Mouse (Mus musculus): ENCODE results near the gene AC140267.1. TPM values are rescaled to one million over a fixed set of nuclear protein-coding genes. Genes with fewer than 3 reads are reported as not detected.

Gene AC140267.1
- 1.2 TPM in 1 of 2 replicates, not detected in the other for polyA plus RNA-seq (2015; fragmentation: Nextera tagmentation; extraction: Ambion mirVana)

GRCm38 (mm10) chr15:80235535-80235934 is at the start of gene AC140267.1:
AC140267.1 (plus strand) TSS chr15:80235835.
- Histone ChIP-seq H3K27ac (ENCODE audit: low read length) (no peak within 1 kb of the TSS), H3K36me3 (ENCODE audit: control insufficient read depth, insufficient read depth, low read length) (peaks cover 3% of the 10 kb centered on the region), H3K4me2 (ENCODE audit: low read depth, low read length) (peak within 1 kb of the TSS; percentile 93), H3K4me1 (ENCODE audit: control insufficient read depth, insufficient read depth, low read length) (peaks cover 10% of the 10 kb centered on the region), H3K9me3 (replicated peaks; ENCODE audit: control insufficient read depth, low read length) (no peaks in the 10 kb centered on the region), H3K27me3 (ENCODE audit: control insufficient read depth, insufficient read depth, low read length) (no peaks in the 10 kb centered on the region), H3K4me3 (replicated peaks; ENCODE audit: low read length) (peak within 1 kb of the TSS; percentile 63), H3K9ac (ENCODE audit: low read length) (peak within 1 kb of the TSS; percentile 81)
- WGBS: 90% methylated on average over 9 of the region's 9 CpGs
- ATAC-seq (ENCODE audit: insufficient read depth, low FRiP score): no peak

GRCm38 (mm10) chr15:80188927-80189326 is 46.7 kb upstream of the AC140267.1 start:
- no peak overlapping the region for H3K9ac ChIP-seq (ENCODE audit: low read length)

GRCm38 (mm10) chr15:80190075-80190474 is 45.6 kb upstream of the AC140267.1 start:
- Histone ChIP-seq H3K9me3 (replicated peaks; ENCODE audit: control insufficient read depth, low read length) (no peaks in the 10 kb centered on the region), H3K4me1 (ENCODE audit: control insufficient read depth, insufficient read depth, low read length) (peaks cover 38% of the 10 kb centered on the region), H3K4me3 (replicated peaks; ENCODE audit: low read length) (no peak overlapping the region), H3K4me2 (ENCODE audit: low read depth, low read length) (no peak overlapping the region), H3K27ac (ENCODE audit: low read length) (peak overlapping the region; percentile 29; the same call in 1 of the 2 replicates), H3K9ac (ENCODE audit: low read length) (no peak overlapping the region), H3K36me3 (ENCODE audit: control insufficient read depth, insufficient read depth, low read length) (no peaks in the 10 kb centered on the region), H3K27me3 (ENCODE audit: control insufficient read depth, insufficient read depth, low read length) (no peaks in the 10 kb centered on the region)
- ATAC-seq (ENCODE audit: insufficient read depth, low FRiP score): peak; percentile 34; the same call in 1 of the 2 replicates
- 65% methylated on average over 4 of the region's 4 CpGs for WGBS

More at GRCm38 (mm10) chr15:80188927-80189326, 46.7 kb upstream of the AC140267.1 start:
- Histone ChIP-seq H3K27me3 (ENCODE audit: control insufficient read depth, insufficient read depth, low read length) (no peaks in the 10 kb centered on the region), H3K27ac (ENCODE audit: low read length) (0 out of 2 replicates have a peak overlapping the region, but pooled peaks have one; percentile 13), H3K9me3 (replicated peaks; ENCODE audit: control insufficient read depth, low read length) (no peaks in the 10 kb centered on the region), H3K4me1 (ENCODE audit: control insufficient read depth, insufficient read depth, low read length) (peaks cover 35% of the 10 kb centered on the region), H3K4me2 (ENCODE audit: low read depth, low read length) (no peak overlapping the region), H3K36me3 (ENCODE audit: control insufficient read depth, insufficient read depth, low read length) (no peaks in the 10 kb centered on the region), H3K4me3 (replicated peaks; ENCODE audit: low read length) (no peak overlapping the region)
- ATAC-seq (ENCODE audit: insufficient read depth, low FRiP score): no peak
- 67% methylated on average over 5 of the region's 5 CpGs for WGBS

GRCm38 (mm10) chr15:80191585-80192245 is 43.9 kb upstream of the AC140267.1 start:
- H3K4me3 ChIP-seq (replicated peaks; ENCODE audit: low read length): no peak overlapping the region
- H3K36me3 ChIP-seq (ENCODE audit: control insufficient read depth, insufficient read depth, low read length): no peaks in the 10 kb centered on the region
- 0 out of 2 replicates have a peak, but pooled peaks cover 2% of the 10 kb centered on the region for H3K9me3 ChIP-seq (replicated peaks; ENCODE audit: control insufficient read depth, low read length)
- H3K27me3 ChIP-seq (ENCODE audit: control insufficient read depth, insufficient read depth, low read length): no peaks in the 10 kb centered on the region
- H3K4me1 ChIP-seq (ENCODE audit: control insufficient read depth, insufficient read depth, low read length): peaks cover 38% of the 10 kb centered on the region
- no peak overlapping the region for H3K4me2 ChIP-seq (ENCODE audit: low read depth, low read length)
- H3K27ac ChIP-seq (ENCODE audit: low read length): peak overlapping the region; percentile 21
- no peak; the same call in 1 of the 2 replicates for ATAC-seq (ENCODE audit: insufficient read depth, low FRiP score)
- 51% methylated on average over 8 of the region's 8 CpGs for WGBS
- no peak overlapping the region for H3K9ac ChIP-seq (ENCODE audit: low read length)

- 81% methylated on average over 6 of the region's 6 CpGs for WGBS
- Histone ChIP-seq H3K9ac (ENCODE audit: low read length) (no peak overlapping the region), H3K9me3 (replicated peaks; ENCODE audit: control insufficient read depth, low read length) (0 out of 2 replicates have a peak, but pooled peaks cover 3% of the 10 kb centered on the region), H3K4me1 (ENCODE audit: control insufficient read depth, insufficient read depth, low read length) (peaks cover 38% of the 10 kb centered on the region), H3K4me2 (ENCODE audit: low read depth, low read length) (no peak overlapping the region), H3K4me3 (replicated peaks; ENCODE audit: low read length) (no peak overlapping the region), H3K27me3 (ENCODE audit: control insufficient read depth, insufficient read depth, low read length) (no peaks in the 10 kb centered on the region), H3K36me3 (ENCODE audit: control insufficient read depth, insufficient read depth, low read length) (no peaks in the 10 kb centered on the region), H3K27ac (ENCODE audit: low read length) (peak overlapping the region; percentile 21; the same call in 1 of the 2 replicates)
- ATAC-seq (ENCODE audit: insufficient read depth, low FRiP score): no peak
These were observed 43.4 kb upstream of the AC140267.1 start for GRCm38 (mm10) chr15:80192246-80192585.

- ATAC-seq (ENCODE audit: insufficient read depth, low FRiP score): no peak
- 0 out of 2 replicates have a peak overlapping the region, but pooled peaks have one; percentile 2 for H3K4me3 ChIP-seq (replicated peaks; ENCODE audit: low read length)
- H3K27ac ChIP-seq (ENCODE audit: low read length): peak overlapping the region; percentile 68
- H3K4me2 ChIP-seq (ENCODE audit: low read depth, low read length): no peak overlapping the region
- peaks cover 38% of the 10 kb centered on the region for H3K4me1 ChIP-seq (ENCODE audit: control insufficient read depth, insufficient read depth, low read length)
- H3K36me3 ChIP-seq (ENCODE audit: control insufficient read depth, insufficient read depth, low read length): peaks cover 3% of the 10 kb centered on the region; the same call in 1 of the 2 replicates
- no peaks in the 10 kb centered on the region for H3K27me3 ChIP-seq (ENCODE audit: control insufficient read depth, insufficient read depth, low read length)
- H3K9ac ChIP-seq (ENCODE audit: low read length): 0 out of 2 replicates have a peak overlapping the region, but pooled peaks have one; percentile 25
- WGBS: 64% methylated on average over 7 of the region's 7 CpGs
- H3K9me3 ChIP-seq (replicated peaks; ENCODE audit: control insufficient read depth, low read length): peaks cover 3% of the 10 kb centered on the region; the same call in 1 of the 2 replicates
These were observed 42.8 kb upstream of the AC140267.1 start for GRCm38 (mm10) chr15:80192847-80193246.

- H3K27ac ChIP-seq (ENCODE audit: low read length): no peak overlapping the region
- H3K4me3 ChIP-seq (replicated peaks; ENCODE audit: low read length): no peak overlapping the region
- H3K4me1 ChIP-seq (ENCODE audit: control insufficient read depth, insufficient read depth, low read length): no peaks in the 10 kb centered on the region
- H3K4me2 ChIP-seq (ENCODE audit: low read depth, low read length): no peak overlapping the region
- peaks cover 3% of the 10 kb centered on the region; the same call in 1 of the 2 replicates for H3K9me3 ChIP-seq (replicated peaks; ENCODE audit: control insufficient read depth, low read length)
- no peak overlapping the region for H3K9ac ChIP-seq (ENCODE audit: low read length)
- no peaks in the 10 kb centered on the region for H3K27me3 ChIP-seq (ENCODE audit: control insufficient read depth, insufficient read depth, low read length)
- 70% methylated on average over 2 of the region's 2 CpGs for WGBS
- H3K36me3 ChIP-seq (ENCODE audit: control insufficient read depth, insufficient read depth, low read length): peaks cover 5% of the 10 kb centered on the region; the same call in 1 of the 2 replicates
- ATAC-seq (ENCODE audit: insufficient read depth, low FRiP score): no peak
These were observed 36.1 kb upstream of the AC140267.1 start for GRCm38 (mm10) chr15:80199556-80199955.

GRCm38 (mm10) chr15:80202111-80202775 is 33.4 kb upstream of the AC140267.1 start:
- no peaks in the 10 kb centered on the region for H3K4me1 ChIP-seq (ENCODE audit: control insufficient read depth, insufficient read depth, low read length)
- H3K4me2 ChIP-seq (ENCODE audit: low read depth, low read length): no peak overlapping the region
- no peak for ATAC-seq (ENCODE audit: insufficient read depth, low FRiP score)

GRCm38 (mm10) chr15:80203406-80203805 is 32.2 kb upstream of the AC140267.1 start:
- H3K4me2 ChIP-seq (ENCODE audit: low read depth, low read length): no peak overlapping the region
- no peaks in the 10 kb centered on the region for H3K4me1 ChIP-seq (ENCODE audit: control insufficient read depth, insufficient read depth, low read length)
- H3K36me3 ChIP-seq (ENCODE audit: control insufficient read depth, insufficient read depth, low read length): no peaks in the 10 kb centered on the region
- H3K4me3 ChIP-seq (replicated peaks; ENCODE audit: low read length): no peak overlapping the region
- H3K9ac ChIP-seq (ENCODE audit: low read length): no peak overlapping the region
- H3K9me3 ChIP-seq (replicated peaks; ENCODE audit: control insufficient read depth, low read length): no peaks in the 10 kb centered on the region
- ATAC-seq (ENCODE audit: insufficient read depth, low FRiP score): peak; percentile 29; the same call in 1 of the 2 replicates
- H3K27me3 ChIP-seq (ENCODE audit: control insufficient read depth, insufficient read depth, low read length): no peaks in the 10 kb centered on the region
- 17% methylated on average over 4 of the region's 4 CpGs for WGBS
- no peak overlapping the region for H3K27ac ChIP-seq (ENCODE audit: low read length)

More at GRCm38 (mm10) chr15:80202111-80202775, 33.4 kb upstream of the AC140267.1 start:
- Histone ChIP-seq H3K27ac (ENCODE audit: low read length) (no peak overlapping the region), H3K27me3 (ENCODE audit: control insufficient read depth, insufficient read depth, low read length) (no peaks in the 10 kb centered on the region), H3K9me3 (replicated peaks; ENCODE audit: control insufficient read depth, low read length) (no peaks in the 10 kb centered on the region; the same call in 1 of the 2 replicates), H3K36me3 (ENCODE audit: control insufficient read depth, insufficient read depth, low read length) (peaks cover 5% of the 10 kb centered on the region; the same call in 1 of the 2 replicates), H3K9ac (ENCODE audit: low read length) (no peak overlapping the region), H3K4me3 (replicated peaks; ENCODE audit: low read length) (no peak overlapping the region)
- WGBS: 76% methylated on average over 6 of the region's 6 CpGs

Measured in stomach, embryonic 16.5 days (tissue).